Mouse (Mus musculus) intestine, embryonic 16.5 days (tissue): ENCODE results near the gene Atg16l1. TPM values are rescaled to one million over a fixed set of nuclear protein-coding genes. Genes with fewer than 3 reads are reported as not detected.

Source experiments
- ATAC-seq: fragments of 200-750 bp; cut with Nextera tagmentation; 2 replicates; pipeline ENCODE4 v1.8.0; 2017; ENCODE audit warnings: moderate TSS enrichment, moderate library complexity
- H3K27ac ChIP-seq: fragments of 300-500 bp; sonication (generic); 2 replicates; pipeline ENCODE4 v1.5.1; 2014; ENCODE audit warnings: mild to moderate bottlenecking, low read length
- H3K27me3 ChIP-seq: fragments of 300-500 bp; sonication (generic); replicated peaks from 2 replicates; pipeline ENCODE4 v1.6.1; 2014; ENCODE audit warnings: low read length, control low read depth, mixed read lengths; ENCODE audit not compliant: control insufficient read depth, insufficient read depth
- H3K36me3 ChIP-seq: fragments of 300-500 bp; sonication (generic); 2 replicates; pipeline ENCODE4 v1.6.1; 2014; ENCODE audit warnings: low read length, control low read depth; ENCODE audit not compliant: control insufficient read depth, insufficient read depth
- H3K4me1 ChIP-seq: fragments of 300-500 bp; sonication (generic); 2 replicates; pipeline ENCODE4 v1.6.1; 2014; ENCODE audit warnings: low read length, control low read depth, mixed read lengths; ENCODE audit not compliant: control insufficient read depth, insufficient read depth
- H3K4me2 ChIP-seq: fragments of 300-500 bp; sonication (generic); 2 replicates; pipeline ENCODE4 v1.6.1; 2014; ENCODE audit warnings: low read depth, low read length, control low read depth
- H3K4me3 ChIP-seq: fragments of 300-500 bp; sonication (generic); 2 replicates; pipeline ENCODE4 v1.5.1; 2014; ENCODE audit warnings: mild to moderate bottlenecking, low read length
- H3K9ac ChIP-seq: fragments of 300-500 bp; sonication (generic); 2 replicates; pipeline ENCODE4 v1.6.1; 2014; ENCODE audit warnings: low read depth, low read length
- H3K9me3 ChIP-seq: fragments of 300-500 bp; sonication (generic); 2 replicates; pipeline ENCODE4 v1.6.1; 2016; ENCODE audit warnings: low read length, control low read depth; ENCODE audit not compliant: control insufficient read depth
- WGBS: fragments of 180-500 bp; shearing (Covaris S2); extraction: QIAGEN DNeasy Blood & Tissue Kit; methylation state at CpG from one replicate; pipeline ENCODE4 v1.1.7; 2014; 5-methylcytosine and 5-hydroxymethylcytosine counted together
- polyA plus RNA-seq: library from polyadenylated mRNA; unstranded; fragments of >200 nt; fragmentation: Nextera tagmentation; extraction: Ambion mirVana; gene quantifications from 2 replicates; pipeline ENCODE4 v1.2.1, GENCODE M21; 2015

The Atg16l1 gene
- polyA plus RNA-seq, 1 experiment from 2014 or later = 24.6 TPM

- H3K9ac ChIP-seq = no peak overlapping the region
- no peak overlapping the region for H3K27ac ChIP-seq
- no peaks in the 10 kb centered on the region for H3K9me3 ChIP-seq
- peaks cover 19% of the 10 kb centered on the region for H3K36me3 ChIP-seq
- WGBS = 80% methylated on average over 4 of the region's 4 CpGs
- no peak overlapping the region for H3K4me3 ChIP-seq
- ATAC-seq = no peak
- no peaks in the 10 kb centered on the region for H3K4me1 ChIP-seq
- no peaks in the 10 kb centered on the region for H3K27me3 ChIP-seq
- no peak overlapping the region for H3K4me2 ChIP-seq
Observed at GRCm38 (mm10) chr1:87792438-87793137, 36.9 kb downstream of the Atg16l1 start.

GRCm38 (mm10) chr1:87793138-87793449 is 37.4 kb downstream of the Atg16l1 start:
- H3K4me2 ChIP-seq = no peak overlapping the region
- H3K9me3 ChIP-seq = no peaks in the 10 kb centered on the region
- H3K27ac ChIP-seq = no peak overlapping the region
- H3K4me1 ChIP-seq = no peaks in the 10 kb centered on the region
- no peak overlapping the region for H3K4me3 ChIP-seq
- 86% methylated on average over 6 of the region's 6 CpGs for WGBS
- ATAC-seq = no peak
- H3K27me3 ChIP-seq = no peaks in the 10 kb centered on the region
- H3K9ac ChIP-seq = no peak overlapping the region
- H3K36me3 ChIP-seq = peaks cover 19% of the 10 kb centered on the region

- no peak for ATAC-seq
- WGBS = 74% methylated on average over 1 of the region's 1 CpGs
- Histone ChIP-seq H3K9me3 (no peaks in the 10 kb centered on the region), H3K27me3 (no peaks in the 10 kb centered on the region), H3K36me3 (0 out of 2 replicates have a peak, but pooled peaks cover 2% of the 10 kb centered on the region), H3K4me1 (no peaks in the 10 kb centered on the region), H3K27ac (no peak overlapping the region), H3K9ac (no peak overlapping the region), H3K4me3 (no peak overlapping the region), H3K4me2 (no peak overlapping the region)
Observed at GRCm38 (mm10) chr1:87797702-87798101, 42.0 kb downstream of the Atg16l1 start.

DNA sequence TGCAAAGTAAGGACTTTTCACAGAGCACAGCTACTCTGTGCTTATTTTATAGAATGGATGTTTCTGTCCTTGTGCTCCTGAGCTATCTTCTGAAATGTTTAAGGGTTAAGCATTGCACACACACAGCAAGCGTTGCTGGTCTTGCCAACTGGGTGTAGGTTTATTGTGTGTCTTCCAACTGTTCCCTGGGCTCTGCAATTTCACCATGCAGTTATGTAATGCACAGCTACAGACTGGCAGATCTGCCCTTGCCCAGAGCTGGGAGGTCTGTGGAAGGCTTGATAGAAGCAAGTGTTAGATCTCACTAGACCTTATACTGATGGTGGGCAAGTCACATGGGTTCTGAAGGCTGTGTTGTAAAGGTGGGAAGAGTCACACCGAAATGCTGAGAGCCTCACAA is 42.6 kb downstream of the Atg16l1 start:
- H3K27ac ChIP-seq = no peak overlapping the region
- H3K4me3 ChIP-seq = no peak overlapping the region
- H3K9ac ChIP-seq = no peak overlapping the region
- H3K36me3 ChIP-seq = no peaks in the 10 kb centered on the region
- H3K4me2 ChIP-seq = no peak overlapping the region
- no peaks in the 10 kb centered on the region for H3K4me1 ChIP-seq
- H3K9me3 ChIP-seq = no peaks in the 10 kb centered on the region
- ATAC-seq = no peak
- no peaks in the 10 kb centered on the region for H3K27me3 ChIP-seq
- WGBS = 91% methylated on average over 2 of the region's 2 CpGs

- no peaks in the 10 kb centered on the region for H3K4me1 ChIP-seq
- no peaks in the 10 kb centered on the region for H3K27me3 ChIP-seq
- ATAC-seq = no peak
- no peak within 1 kb of the TSS for H3K27ac ChIP-seq
- no peak within 1 kb of the TSS for H3K4me3 ChIP-seq
- H3K9me3 ChIP-seq = no peaks in the 10 kb centered on the region
- 68% methylated on average over 6 of the region's 6 CpGs for WGBS
- H3K9ac ChIP-seq = no peak within 1 kb of the TSS
- H3K4me2 ChIP-seq = no peak within 1 kb of the TSS
- H3K36me3 ChIP-seq = no peaks in the 10 kb centered on the region
Observed at GRCm38 (mm10) chr1:87803576-87803975, 47.9 kb downstream of the Atg16l1 start, which contains the start of gene Sag. Gene Sag (plus strand): TSS chr1:87803680.

- H3K27ac ChIP-seq = no peak overlapping the region
- no peaks in the 10 kb centered on the region for H3K4me1 ChIP-seq
- H3K9me3 ChIP-seq = no peaks in the 10 kb centered on the region
- ATAC-seq = no peak
- no peaks in the 10 kb centered on the region for H3K36me3 ChIP-seq
- no peaks in the 10 kb centered on the region for H3K27me3 ChIP-seq
- no peak overlapping the region for H3K4me2 ChIP-seq
- WGBS = 79% methylated on average over 1 of the region's 1 CpGs
- no peak overlapping the region for H3K9ac ChIP-seq
- no peak overlapping the region for H3K4me3 ChIP-seq
Observed at GRCm38 (mm10) chr1:87807751-87808150, 52.1 kb downstream of the Atg16l1 start.

DNA sequence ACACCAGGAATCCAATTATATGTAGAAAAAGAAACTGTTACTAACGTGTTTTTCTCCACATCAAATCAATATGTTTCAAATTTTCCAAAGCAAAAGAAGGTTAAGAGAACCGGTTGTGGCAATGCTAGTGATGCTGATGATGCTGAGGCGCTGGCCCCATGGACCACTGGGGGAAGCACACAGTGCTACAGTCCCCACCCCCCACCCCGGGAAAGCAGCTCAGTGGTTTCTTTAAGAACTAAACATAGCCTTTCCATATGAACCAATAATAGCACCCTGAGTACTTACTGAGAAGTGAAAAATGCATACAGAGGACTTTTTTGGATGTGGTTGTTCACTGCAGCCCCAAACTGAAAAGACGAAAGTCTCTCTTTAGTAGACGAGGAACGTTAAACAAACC is 55.7 kb downstream of the Atg16l1 start:
- Histone ChIP-seq H3K27me3 (no peaks in the 10 kb centered on the region), H3K4me1 (no peaks in the 10 kb centered on the region), H3K9ac (no peak overlapping the region), H3K4me3 (no peak overlapping the region), H3K4me2 (no peak overlapping the region), H3K27ac (no peak overlapping the region), H3K9me3 (no peaks in the 10 kb centered on the region), H3K36me3 (no peaks in the 10 kb centered on the region)
- WGBS = 86% methylated on average over 7 of the region's 7 CpGs
- ATAC-seq = no peak

DNA sequence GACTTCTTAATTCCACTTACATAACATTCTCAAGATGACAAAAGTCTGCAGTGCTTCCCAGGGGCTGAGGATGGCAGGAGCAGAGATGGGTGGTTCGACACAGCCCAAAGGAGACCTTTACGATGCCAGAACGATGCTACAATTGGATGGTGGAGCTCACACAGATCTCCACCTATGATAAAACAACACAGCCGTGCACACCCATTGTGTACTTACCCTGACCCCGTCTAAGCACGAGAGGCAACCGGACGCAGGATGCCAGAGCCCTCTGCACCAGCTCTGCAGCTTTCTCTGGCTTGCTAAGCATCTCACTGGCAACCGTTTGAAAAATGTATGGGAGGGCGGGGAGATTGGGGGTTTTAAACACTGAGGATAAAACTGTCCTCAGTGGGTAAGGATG is 56.4 kb downstream of the Atg16l1 start:
- WGBS = 52% methylated on average over 10 of the region's 10 CpGs
- Histone ChIP-seq H3K4me2 (no peak overlapping the region), H3K36me3 (no peaks in the 10 kb centered on the region), H3K4me1 (no peaks in the 10 kb centered on the region), H3K9ac (no peak overlapping the region), H3K27ac (no peak overlapping the region), H3K4me3 (no peak overlapping the region), H3K27me3 (no peaks in the 10 kb centered on the region), H3K9me3 (no peaks in the 10 kb centered on the region)
- ATAC-seq = no peak

DNA sequence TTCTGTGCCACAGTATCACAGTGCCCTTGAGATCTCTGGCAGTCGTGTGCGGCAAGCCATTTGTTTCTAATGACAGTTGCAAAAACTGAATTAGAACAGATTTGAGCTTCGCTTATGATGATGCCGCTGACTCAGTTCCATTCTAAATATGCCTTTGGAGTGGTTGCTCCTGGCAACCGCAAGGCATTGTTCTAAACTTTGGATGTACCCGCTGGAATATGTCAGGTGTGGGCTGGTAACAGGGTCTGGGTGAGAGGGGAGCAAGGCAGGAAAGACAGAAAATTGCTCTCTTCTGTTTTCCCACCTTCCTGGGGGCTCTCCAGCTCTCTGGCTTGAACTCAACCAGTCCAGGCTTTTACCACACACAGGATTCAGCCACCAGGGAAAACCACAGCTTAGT is 57.5 kb downstream of the Atg16l1 start:
- ATAC-seq = no peak
- Histone ChIP-seq H3K4me1 (no peaks in the 10 kb centered on the region), H3K9ac (no peak overlapping the region), H3K9me3 (no peaks in the 10 kb centered on the region), H3K27ac (no peak overlapping the region), H3K4me3 (no peak overlapping the region), H3K27me3 (no peaks in the 10 kb centered on the region), H3K36me3 (no peaks in the 10 kb centered on the region), H3K4me2 (no peak overlapping the region)
- 78% methylated on average over 6 of the region's 6 CpGs for WGBS

DNA sequence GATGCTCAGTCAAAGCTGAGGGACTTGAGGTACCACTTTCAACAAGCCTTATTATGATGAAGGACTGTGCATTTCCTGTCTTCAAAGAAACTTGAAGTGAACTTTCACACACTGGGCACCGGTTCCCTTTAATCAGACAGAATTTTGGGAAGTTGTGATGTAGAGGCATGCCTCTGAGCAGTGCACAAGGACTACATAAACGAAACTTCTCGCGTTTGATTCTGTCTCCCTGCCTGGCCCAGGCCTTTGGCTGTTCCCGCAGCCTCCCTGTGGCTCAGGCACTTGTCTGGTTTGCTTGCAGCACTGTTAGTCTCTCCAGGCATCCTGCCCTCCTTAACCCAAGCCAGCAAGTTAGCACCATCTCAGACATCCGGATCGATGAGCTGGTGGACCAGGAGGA is 58.0 kb downstream of the Atg16l1 start:
- WGBS = 69% methylated on average over 7 of the region's 7 CpGs
- no peaks in the 10 kb centered on the region for H3K9me3 ChIP-seq
- H3K4me3 ChIP-seq = no peak overlapping the region
- no peak overlapping the region for H3K27ac ChIP-seq
- no peak for ATAC-seq
- H3K4me2 ChIP-seq = no peak overlapping the region
- H3K36me3 ChIP-seq = no peaks in the 10 kb centered on the region
- H3K9ac ChIP-seq = no peak overlapping the region
- no peaks in the 10 kb centered on the region for H3K27me3 ChIP-seq
- no peaks in the 10 kb centered on the region for H3K4me1 ChIP-seq
